Mouse (Mus musculus) lung, postnatal 10 days (tissue): ENCODE results near the gene Gabra3.

ENCODE experiments used
- DNase-seq: peaks from one replicate; pipeline ENCODE4 v3.0.0; 2021

Gabra3 gene

DNA sequence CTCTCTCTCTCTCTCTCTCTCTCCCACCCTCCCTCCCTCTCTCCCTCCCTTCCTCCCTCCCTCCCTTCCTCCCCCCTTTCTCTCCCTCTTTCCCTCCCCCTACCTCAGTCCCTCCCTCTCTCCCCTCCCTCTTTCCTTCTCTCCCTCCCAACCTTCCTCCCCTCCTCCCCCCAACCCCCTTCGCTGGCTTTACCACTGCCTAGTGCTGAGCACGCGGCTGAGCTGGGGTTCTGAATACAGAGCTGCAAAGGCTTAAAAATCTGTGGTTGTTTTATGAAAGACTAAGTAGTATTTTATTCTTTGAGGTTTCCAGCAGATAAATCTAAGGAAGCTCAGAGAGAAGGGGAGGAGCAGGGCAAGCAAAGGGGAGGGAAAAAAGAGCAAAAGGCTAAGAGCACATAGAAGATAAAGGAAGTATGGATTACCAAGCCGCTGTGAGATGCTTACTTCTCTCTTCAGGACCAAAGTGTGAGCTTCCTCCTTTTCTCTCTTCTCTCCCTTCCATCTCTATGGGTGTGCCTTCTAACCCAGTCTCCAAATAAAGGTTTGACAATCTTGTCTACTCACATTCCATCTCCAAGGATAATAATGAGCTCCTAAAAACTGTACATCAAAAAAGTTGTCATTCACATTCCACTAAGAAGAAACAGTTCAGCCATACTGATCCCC, at the start of gene Gabra3:
Gene Gabra3, minus strand, starts transcription at position 619 of the 669 bp plus-strand sequence.
- DNase-seq, result no peak

- no peak for DNase-seq
Observed at GRCm38 (mm10) chrX:72655789-72656188, 859 bp downstream of the Gabra3 start.

GRCm38 (mm10) chrX:72655381-72655780, 1.3 kb downstream of the Gabra3 start:
- no peak for DNase-seq

- no peak for DNase-seq
Observed at GRCm38 (mm10) chrX:72650688-72651087, 6.0 kb downstream of the Gabra3 start.

GRCm38 (mm10) chrX:72644691-72645090, 12.0 kb downstream of the Gabra3 start:
- no peak for DNase-seq

DNA sequence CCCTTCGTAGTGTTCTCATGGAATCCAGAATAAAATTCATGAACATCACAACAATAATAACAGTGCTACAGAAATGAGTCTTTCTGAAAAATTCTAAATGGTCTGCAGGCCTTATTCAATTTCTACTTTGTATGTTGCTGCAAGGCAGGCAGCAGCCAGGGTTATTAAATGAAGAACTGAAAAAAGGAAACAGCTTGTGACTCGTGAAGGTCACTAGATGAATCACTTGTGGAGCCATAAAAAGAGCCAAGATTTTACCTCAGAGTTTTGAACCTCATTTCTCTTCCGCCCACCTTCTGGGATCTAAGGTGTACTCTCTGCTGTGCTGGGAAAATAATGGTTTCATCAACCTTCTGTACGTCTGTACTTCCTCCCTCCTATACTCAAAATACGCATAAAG, 159.4 kb downstream of the Gabra3 start:
- DNase-seq, result no peak

- DNase-seq, result no peak
Observed at GRCm38 (mm10) chrX:72489806-72490205, 166.8 kb downstream of the Gabra3 start.

- no peak for DNase-seq
Observed at GRCm38 (mm10) chrX:72386758-72387157, 269.9 kb downstream of the Gabra3 start, which contains the start of gene Magea10. Gene Magea10 (minus strand): TSS chrX:72386858.
